Mouse (Mus musculus) liver, postnatal 0 days (tissue): ENCODE results near the gene Grk4. TPM values are rescaled to one million over a fixed set of nuclear protein-coding genes. Genes with fewer than 3 reads are reported as not detected.

ENCODE experiments used
- ATAC-seq: fragments of 200-750 bp; cut with Nextera tagmentation; 2 replicates; pipeline ENCODE4 v1.8.0; 2017; ENCODE audit warnings: mild to moderate bottlenecking, moderate library complexity
- DNase-seq: peaks from one replicate; pipeline ENCODE4 v3.0.0-alpha.2; 2016
- H3K27ac ChIP-seq: fragments of 300-500 bp; sonication (generic); 2 replicates; pipeline ENCODE4 v1.5.1; 2014; ENCODE audit warnings: antibody characterized with exemption, moderate library complexity, mild to moderate bottlenecking, low read depth
- H3K27me3 ChIP-seq: fragments of 300-500 bp; sonication (generic); 2 replicates; pipeline ENCODE4 v1.6.1; 2014; ENCODE audit warnings: low read length, control low read depth, mixed read lengths; ENCODE audit not compliant: insufficient read depth
- H3K36me3 ChIP-seq: fragments of 300-500 bp; sonication (generic); replicated peaks from 2 replicates; pipeline ENCODE4 v1.6.1; 2014; ENCODE audit warnings: mild to moderate bottlenecking, control low read depth, low read length, moderate library complexity, mixed read lengths; ENCODE audit not compliant: insufficient read depth
- H3K4me1 ChIP-seq: fragments of 300-500 bp; sonication (generic); 2 replicates; pipeline ENCODE4 v1.6.1; 2014; ENCODE audit warnings: antibody characterized with exemption, mild to moderate bottlenecking, control low read depth; ENCODE audit not compliant: insufficient read depth
- H3K4me2 ChIP-seq: fragments of 300-500 bp; sonication (generic); 2 replicates; pipeline ENCODE4 v1.6.1; 2014; ENCODE audit warnings: low read depth, mild to moderate bottlenecking, low read length, moderate library complexity, mixed read lengths
- H3K4me3 ChIP-seq: fragments of 300-500 bp; sonication (generic); 2 replicates; pipeline ENCODE4 v1.5.1; 2014; ENCODE audit warnings: low read depth, low read length
- H3K9ac ChIP-seq: fragments of 300-500 bp; sonication (generic); replicated peaks from 2 replicates; pipeline ENCODE4 v1.6.1; 2014; ENCODE audit warnings: mild to moderate bottlenecking, moderate library complexity
- H3K9me3 ChIP-seq: fragments of 300-500 bp; sonication (generic); 2 replicates; pipeline ENCODE4 v1.6.1; 2016; ENCODE audit warnings: mild to moderate bottlenecking, control low read depth, low read length, mixed read lengths
- CTCF ChIP-seq: sonication (generic); IDR thresholded peaks from 2 replicates; pipeline ENCODE4 v1.5.1; 2016; ENCODE audit warnings: antibody characterized with exemption, low read depth
- EP300 ChIP-seq: IDR thresholded peaks from 2 replicates; pipeline ENCODE4 v1.6.1; 2016; ENCODE audit warnings: antibody characterized with exemption, low read depth, mild to moderate bottlenecking
- WGBS: fragments of 180-500 bp; shearing (Covaris S2); extraction: QIAGEN DNeasy Blood & Tissue Kit; methylation state at CpG from one replicate; pipeline ENCODE4 v1.1.7; 2014; ENCODE audit not compliant: insufficient replicate concordance; 5-methylcytosine and 5-hydroxymethylcytosine counted together
- polyA plus RNA-seq: library from polyadenylated mRNA; unstranded; fragments of >200 nt; fragmentation: Nextera tagmentation; extraction: Ambion mirVana; gene quantifications from 2 replicates; pipeline ENCODE4 v1.2.1, GENCODE M21; 2015

Gene Grk4
- polyA plus RNA-seq: 0.34 and 0.40 TPM in 2 replicates

DNA sequence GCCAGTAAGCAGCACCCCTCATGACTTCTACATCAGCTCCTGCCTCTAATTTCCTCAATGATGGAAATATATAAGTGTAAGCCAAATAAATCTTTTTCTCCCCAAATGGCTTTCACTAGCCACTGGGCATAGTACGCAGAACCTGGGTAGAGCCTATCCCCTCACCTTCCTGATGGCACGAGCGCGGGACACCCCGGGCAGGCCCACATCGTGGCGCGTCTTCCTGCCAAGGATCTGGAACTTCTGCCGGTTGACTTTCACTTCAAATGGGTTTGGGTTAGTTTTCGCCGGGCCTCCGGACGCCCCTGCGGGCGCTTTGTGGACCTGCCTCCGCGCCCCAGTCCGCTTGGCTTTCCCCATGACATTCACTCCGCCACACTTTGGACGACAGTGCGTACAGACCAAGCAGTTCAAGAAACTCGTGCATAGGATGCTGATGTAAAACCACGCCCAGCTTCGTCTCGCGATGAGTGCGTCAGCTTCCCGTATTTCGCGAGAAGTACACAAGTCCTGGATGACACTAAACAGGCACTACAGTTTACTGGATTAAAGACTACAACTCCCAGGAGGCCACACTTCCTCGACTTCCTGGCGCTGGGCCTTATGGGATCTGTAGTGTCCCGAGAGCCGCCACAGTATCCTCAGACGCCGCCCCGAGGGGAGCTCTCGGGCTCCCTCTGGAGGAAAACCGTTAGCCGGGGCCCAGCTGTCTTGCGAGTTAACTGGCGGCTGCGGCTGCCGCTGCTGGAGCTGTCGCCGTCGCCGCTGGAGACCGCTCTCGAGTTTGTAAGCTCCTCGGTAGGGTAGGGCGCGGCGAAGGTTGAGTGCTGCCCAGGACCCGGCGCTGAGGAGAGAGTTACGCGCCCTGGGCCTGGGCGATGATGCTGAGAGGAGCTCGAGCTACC is at the start of gene Grk4, which contains the start of gene Nop14:
Grk4 (plus strand) TSS at position 694 of the 905 bp plus-strand sequence.
Nop14 (minus strand) TSS at position 463 of the 905 bp plus-strand sequence.
- Histone ChIP-seq H3K4me3 (peak within 1 kb of the TSS; percentile 68), H3K4me1 (peaks cover 14% of the 10 kb centered on the region), H3K27me3 (no peaks in the 10 kb centered on the region), H3K4me2 (peak within 1 kb of the TSS; percentile 88), H3K27ac (peak within 1 kb of the TSS; percentile 89), H3K36me3 (peaks cover 20% of the 10 kb centered on the region), H3K9ac (peak within 1 kb of the TSS; percentile 73), H3K9me3 (no peaks in the 10 kb centered on the region)
- under 1% methylated on average over 60 of the region's 60 CpGs for WGBS
- ATAC-seq (peak; percentile 99), DNase-seq (peak; percentile 99)
- peak; percentile 76 for TF ChIP-seq EP300
- peak; percentile 99 for TF ChIP-seq CTCF

DNA sequence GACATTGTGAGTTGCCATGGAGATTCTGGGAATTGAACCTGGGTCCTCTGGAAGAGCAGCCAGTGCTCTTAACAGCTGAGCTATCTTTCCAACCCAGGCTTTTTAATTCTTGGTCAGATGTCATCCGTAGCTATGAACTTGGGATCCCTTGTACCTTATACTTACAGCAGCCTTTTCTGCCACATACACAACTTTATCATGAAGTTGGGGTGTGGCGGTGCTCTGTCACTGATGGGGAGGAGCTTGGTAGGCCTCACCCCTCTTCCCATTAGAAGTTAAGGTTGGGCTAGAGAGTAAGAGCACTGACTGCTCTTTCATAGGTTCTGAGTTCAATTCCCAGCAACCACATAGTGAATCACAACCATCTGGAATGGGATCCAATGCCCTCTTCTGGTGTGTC is 27.2 kb upstream of the Grk4 start:
- WGBS: 77% methylated on average over 2 of the region's 2 CpGs
- no peak overlapping the region for H3K4me3 ChIP-seq
- TF ChIP-seq CTCF: no peak
- TF ChIP-seq EP300: no peak
- H3K9ac ChIP-seq: no peak overlapping the region
- H3K27me3 ChIP-seq: no peaks in the 10 kb centered on the region
- ATAC-seq (no peak), DNase-seq (no peak)
- peaks cover 30% of the 10 kb centered on the region for H3K4me1 ChIP-seq
- H3K27ac ChIP-seq: no peak overlapping the region
- no peak overlapping the region for H3K4me2 ChIP-seq
- peaks cover 62% of the 10 kb centered on the region for H3K36me3 ChIP-seq
- no peaks in the 10 kb centered on the region for H3K9me3 ChIP-seq

DNA sequence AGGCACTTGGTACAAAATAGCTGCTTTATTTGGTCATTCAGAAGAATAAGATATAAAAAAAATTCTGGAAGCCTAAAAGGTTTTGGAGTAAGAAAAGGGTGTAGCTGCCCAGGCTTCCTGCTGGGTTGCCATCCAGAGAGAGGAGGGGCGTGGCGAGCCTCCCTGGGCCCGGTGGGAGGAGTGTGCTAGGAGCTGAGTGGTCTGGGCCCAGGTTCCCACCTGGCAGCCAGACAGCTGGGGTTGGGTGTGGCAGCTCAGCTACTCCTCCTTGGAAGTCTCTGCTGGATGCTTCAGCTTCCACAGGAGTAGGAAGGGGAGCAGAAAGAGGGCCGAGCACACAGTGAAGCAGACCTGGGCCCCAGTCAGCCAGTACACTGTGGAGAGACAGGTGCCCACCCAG is 26.5 kb upstream of the Grk4 start:
- no peak for DNase-seq
- H3K9me3 ChIP-seq: no peaks in the 10 kb centered on the region
- peaks cover 30% of the 10 kb centered on the region for H3K4me1 ChIP-seq
- no peaks in the 10 kb centered on the region for H3K27me3 ChIP-seq
- no peak overlapping the region for H3K4me3 ChIP-seq
- peaks cover 61% of the 10 kb centered on the region for H3K36me3 ChIP-seq
- H3K27ac ChIP-seq: peak overlapping the region; percentile 81; the same call in 1 of the 2 replicates
- no peak for ATAC-seq
- no peak overlapping the region for H3K4me2 ChIP-seq
- H3K9ac ChIP-seq: no peak overlapping the region
- 77% methylated on average over 4 of the region's 4 CpGs for WGBS
- TF ChIP-seq CTCF (no peak), EP300 (no peak)

- Histone ChIP-seq H3K9ac (no peak overlapping the region), H3K9me3 (no peaks in the 10 kb centered on the region), H3K27me3 (no peaks in the 10 kb centered on the region), H3K4me3 (no peak overlapping the region), H3K27ac (peak overlapping the region; percentile 81), H3K4me1 (peaks cover 30% of the 10 kb centered on the region), H3K36me3 (peaks cover 60% of the 10 kb centered on the region), H3K4me2 (peak overlapping the region; percentile 92)
- peak; percentile 32 for DNase-seq
- no peak for ATAC-seq
- 60% methylated on average over 13 of the region's 13 CpGs for WGBS
- TF ChIP-seq CTCF: no peak
- no peak for TF ChIP-seq EP300
These were observed 25.3 kb upstream of the Grk4 start for GRCm38 (mm10) chr5:34634746-34635400.

GRCm38 (mm10) chr5:34635665-34636192 is 24.4 kb upstream of the Grk4 start:
- Histone ChIP-seq H3K9ac (peak overlapping the region; percentile 75), H3K36me3 (peaks cover 60% of the 10 kb centered on the region), H3K4me2 (peak overlapping the region; percentile 92), H3K27ac (peak overlapping the region; percentile 81; the same call in 1 of the 2 replicates), H3K4me1 (peaks cover 30% of the 10 kb centered on the region), H3K4me3 (peak overlapping the region; percentile 66), H3K9me3 (no peaks in the 10 kb centered on the region), H3K27me3 (no peaks in the 10 kb centered on the region)
- TF ChIP-seq CTCF (no peak), EP300 (no peak)
- ATAC-seq (no peak), DNase-seq (no peak)
- 62% methylated on average over 10 of the region's 10 CpGs for WGBS
